Mouse (Mus musculus): ENCODE results near the gene Mfsd14b. TPM values are rescaled to one million over a fixed set of nuclear protein-coding genes. Genes with fewer than 3 reads are reported as not detected.

Gene Mfsd14b
- total RNA-seq (2021) = 10 to 100 TPM; 44.0 to 44.2 TPM
- long read RNA-seq, transcript Mfsd14b-203 (12 exons, 3,832 nt) = major isoform, 140 of 151 reads
- long read RNA-seq, partial matches to known transcripts = 0 of 151 reads
- long read RNA-seq, other reads (novel, unspliced or antisense) = 11 of 151 reads

GRCm38 (mm10) chr13:65112459-65113110 is at the start of gene Mfsd14b:
Gene Mfsd14b, minus strand, starts transcription at chr13:65112975.
- peak; percentile 95 to 96 for DNase-seq (ENCODE audit: low spot score in 2 of 2)

DNA sequence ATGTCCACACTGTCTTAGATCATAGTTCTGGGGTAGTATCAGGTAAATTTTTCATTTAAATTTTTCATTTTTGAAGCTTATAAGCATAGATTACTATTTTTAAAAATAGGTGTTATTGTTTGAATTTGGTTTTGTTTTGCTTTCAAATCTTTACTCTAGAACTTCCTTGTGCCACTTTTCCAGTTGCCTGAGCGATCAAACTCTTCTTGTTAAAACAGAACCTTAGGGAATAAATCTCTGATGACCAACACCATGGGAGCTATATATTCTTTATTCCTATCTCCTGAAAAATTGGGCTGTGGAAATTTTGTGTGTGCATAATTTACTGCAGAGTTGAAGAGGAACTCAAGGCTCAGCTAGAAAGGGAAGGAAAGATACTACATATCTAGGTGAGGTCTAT is 37.2 kb upstream of the Mfsd14b start, which contains the start of gene Olfr466:
Gene Olfr466 (plus strand): TSS at position 301 of the 400 bp plus-strand sequence.
- no peak for DNase-seq (ENCODE audit: low spot score in 2 of 2)

DNA sequence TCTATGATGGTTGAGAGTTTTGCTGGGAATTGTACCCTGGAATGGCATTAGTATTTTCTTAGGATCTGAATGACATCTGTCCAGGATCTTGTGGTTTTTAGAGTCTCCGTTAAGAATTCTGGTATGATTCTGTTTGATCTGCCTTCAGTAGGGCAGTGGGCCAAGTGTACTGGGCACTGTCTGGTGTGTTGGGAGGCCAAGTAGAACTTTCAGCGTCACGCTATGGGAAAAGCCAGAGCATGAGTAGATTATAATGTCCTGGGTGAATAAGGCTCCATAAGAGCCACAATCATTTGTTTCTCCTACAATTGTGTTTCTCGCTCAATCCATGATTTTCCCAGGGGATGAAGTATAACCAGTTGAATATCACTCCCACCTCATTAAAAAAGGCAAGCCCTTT is 25.0 kb upstream of the Mfsd14b start, which contains the start of gene Olfr465-ps1:
Gene Olfr465-ps1 (plus strand): TSS at position 301 of the 400 bp plus-strand sequence.
- no peak for DNase-seq (ENCODE audit: low spot score in 2 of 2)

GRCm38 (mm10) chr13:65127063-65127847 is 14.5 kb upstream of the Mfsd14b start:
- DNase-seq (ENCODE audit: low spot score in 2 of 2) = no peak

DNA sequence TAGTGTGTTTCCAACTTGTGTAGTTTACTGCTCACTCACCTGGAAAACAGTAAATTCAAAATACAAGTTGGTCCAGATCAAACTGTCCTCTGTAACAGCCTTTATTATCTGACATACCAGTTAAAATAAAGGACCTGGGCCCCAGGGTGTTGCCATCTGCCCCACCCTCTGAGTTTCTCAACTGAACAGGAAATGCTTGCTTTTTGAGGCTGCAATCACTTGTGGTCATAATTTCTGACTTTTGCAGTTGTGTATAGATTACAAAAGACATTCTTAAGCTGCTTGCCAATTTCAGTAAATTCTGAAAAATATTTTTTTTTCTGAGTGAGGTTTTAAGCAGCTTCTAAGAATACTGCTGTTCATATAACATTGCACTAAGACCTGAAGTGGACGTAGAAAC is 9.3 kb upstream of the Mfsd14b start:
- no peak for DNase-seq (ENCODE audit: low spot score in 2 of 2)

DNA sequence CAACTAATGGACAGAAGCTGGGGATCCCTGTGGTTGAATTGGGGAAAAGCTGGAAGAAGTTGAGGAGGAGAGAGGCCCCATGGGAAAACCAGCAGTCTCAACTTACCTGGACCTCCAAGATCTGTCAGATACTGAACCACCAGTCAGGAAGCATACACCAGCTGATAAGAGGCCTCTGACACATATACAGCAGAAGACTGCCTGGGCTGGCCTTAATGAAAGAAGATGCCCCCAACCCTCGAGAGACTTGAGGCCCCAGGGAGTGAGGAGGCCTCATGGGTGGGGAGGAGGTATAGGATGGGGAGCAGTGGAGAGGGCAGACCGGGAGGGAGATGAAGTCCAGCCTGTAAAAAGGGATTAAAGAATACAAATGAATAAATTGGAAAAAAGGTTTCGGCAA is 8.2 kb upstream of the Mfsd14b start:
- no peak for DNase-seq (ENCODE audit: low spot score in 2 of 2)

DNA sequence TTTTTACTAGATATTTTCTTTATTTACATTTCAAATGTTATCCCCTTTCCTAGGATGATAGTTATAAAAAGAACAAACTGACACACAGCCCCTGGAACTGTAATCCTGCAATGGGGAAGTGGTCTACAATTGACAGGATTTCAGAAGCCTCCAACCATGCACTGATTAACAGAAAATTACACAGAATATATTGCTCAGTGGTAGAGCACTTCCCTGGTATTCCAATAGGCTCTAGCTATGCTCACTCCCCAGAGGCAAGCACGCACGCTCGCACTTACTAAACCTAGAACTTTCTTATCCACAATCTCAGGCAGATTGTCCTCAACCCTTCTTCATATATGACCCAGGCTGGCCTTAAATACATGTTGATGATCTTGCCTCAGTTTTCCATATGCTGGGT is 464 bp upstream of the Mfsd14b start:
- DNase-seq (ENCODE audit: low spot score in 2 of 2) = no peak

DNA sequence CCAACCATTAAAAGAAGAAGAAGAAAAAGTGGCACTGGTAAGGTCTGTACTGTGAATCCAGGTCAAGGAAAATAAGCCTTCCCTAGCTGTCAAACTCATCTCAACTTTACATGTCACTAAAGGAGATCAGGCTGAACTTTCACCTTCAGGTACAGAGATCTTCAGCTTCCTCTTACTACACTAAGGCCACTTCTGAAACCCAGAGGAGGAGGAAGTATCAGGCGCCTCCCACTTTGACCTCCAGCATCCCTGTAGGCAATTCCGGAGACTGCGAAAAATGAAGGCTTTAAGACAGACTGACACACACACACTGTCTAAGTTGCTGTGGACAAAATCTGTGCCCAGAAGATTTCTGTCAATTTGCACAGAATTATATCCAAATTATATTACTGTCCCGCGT is 814 bp downstream of the Mfsd14b start:
- no peak for DNase-seq (ENCODE audit: low spot score in 2 of 2)

- peak in 1 of 2 experiments; percentile 25 for DNase-seq (ENCODE audit: low spot score in 2 of 2)
Measured at GRCm38 (mm10) chr13:65101232-65101631, 11.5 kb downstream of the Mfsd14b start.

- DNase-seq (ENCODE audit: low spot score in 2 of 2) = no peak
Measured at GRCm38 (mm10) chr13:65100678-65101077, 12.1 kb downstream of the Mfsd14b start.

GRCm38 (mm10) chr13:65097018-65097417 is 15.8 kb downstream of the Mfsd14b start:
- no peak for DNase-seq (ENCODE audit: low spot score in 2 of 2)

DNA sequence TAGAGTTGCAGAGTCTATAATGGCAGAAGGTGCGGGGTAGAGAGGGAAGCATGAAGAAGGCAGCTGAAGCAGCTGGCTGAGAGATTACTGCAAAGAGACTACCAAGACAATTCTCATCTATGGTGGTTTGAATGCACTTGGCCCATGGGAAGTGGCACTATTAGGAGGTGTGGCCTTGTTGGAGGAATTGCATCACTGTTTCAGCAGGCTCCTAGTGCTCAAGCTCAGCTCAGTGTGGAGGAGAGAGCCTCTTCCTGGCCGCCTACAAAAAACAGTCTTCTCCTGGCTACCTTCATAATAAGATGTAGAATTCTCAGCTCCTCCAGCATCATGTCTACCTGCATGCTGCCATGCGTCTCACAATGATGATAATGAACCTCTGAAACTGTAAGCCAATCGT is 16.9 kb downstream of the Mfsd14b start:
- no peak for DNase-seq (ENCODE audit: low spot score in 2 of 2)

GRCm38 (mm10) chr13:65069969-65070368 is 42.8 kb downstream of the Mfsd14b start:
- DNase-seq (ENCODE audit: low spot score in 2 of 2) = no peak

GRCm38 (mm10) chr13:65052660-65053059 is 60.1 kb downstream of the Mfsd14b start, which contains the start of gene Prss47:
Gene Prss47, minus strand, starts transcription at chr13:65052760.
- no peak for DNase-seq (ENCODE audit: low spot score in 2 of 2)

- peak in 1 of 2 experiments; percentile 2 for DNase-seq (ENCODE audit: low spot score in 2 of 2)
Measured at GRCm38 (mm10) chr13:65035057-65035456, 77.7 kb downstream of the Mfsd14b start.

DNA sequence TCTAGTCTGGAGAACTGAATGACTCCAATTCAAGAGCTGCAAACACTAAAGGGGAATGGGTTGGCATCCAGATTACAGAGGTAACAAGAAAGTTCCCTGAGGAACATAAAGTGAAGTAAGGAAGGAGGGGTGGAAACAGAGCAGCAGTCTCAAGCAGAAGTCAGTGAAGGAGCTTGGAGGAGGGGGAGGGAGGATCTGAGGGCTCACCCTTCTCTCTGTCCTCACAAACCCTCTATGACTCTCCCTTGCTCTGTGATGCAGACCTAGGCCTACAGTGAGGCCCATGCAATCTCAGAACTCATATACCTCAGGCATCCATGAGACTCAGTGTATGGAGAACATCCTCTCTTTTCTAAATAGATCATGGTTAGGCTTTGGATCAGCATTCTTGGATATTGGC is 80.0 kb downstream of the Mfsd14b start, which contains the start of gene Spata31d1c:
Gene Spata31d1c (plus strand): TSS at position 301 of the 400 bp plus-strand sequence.
- DNase-seq (ENCODE audit: low spot score in 2 of 2) = no peak

Other genes with a start within 250 kb of the Mfsd14b start
- 1 to 10 TPM; 2.2 to 2.4 TPM for gene Cntnap3, start 209.0 kb downstream of the Mfsd14b start, total RNA-seq (2021)
- gene Spata31, start 195.6 kb downstream of the Mfsd14b start, total RNA-seq (2021) = not detected
- gene Spata31d1c, start 79.9 kb downstream of the Mfsd14b start, total RNA-seq (2021) = not detected
- not detected for gene Prss47, start 60.2 kb downstream of the Mfsd14b start, total RNA-seq (2021)
- gene Olfr465-ps1, start 25.1 kb upstream of the Mfsd14b start, total RNA-seq (2021) = not detected
- not detected for gene Olfr466, start 37.3 kb upstream of the Mfsd14b start, total RNA-seq (2021)
- gene Nlrp4f, start 93.0 kb upstream of the Mfsd14b start, total RNA-seq (2021) = under 1 TPM in 1 of 2 experiments, not detected in 1; 0.45 TPM
- gene Gm10775, start 146.6 kb upstream of the Mfsd14b start, total RNA-seq (2021) = under 1 TPM in 1 of 2 experiments, not detected in 1; 0.27 TPM
- 10 to 100 TPM; 65.3 to 66.1 TPM for gene Zfp369, start 165.8 kb upstream of the Mfsd14b start, total RNA-seq (2021)